Mouse (Mus musculus) C2C12 (cell line): ENCODE measurements around the gene 4930451I11Rik. TPM values are rescaled to one million over a fixed set of nuclear protein-coding genes. Genes with fewer than 3 reads are reported as not detected.

ENCODE experiments used
- H3K27me3 ChIP-seq: one replicate; pipeline ENCODE4 v1.6.1; 2011; ENCODE audit not compliant: control insufficient read depth, insufficient read depth, insufficient read length
- H3K36me3 ChIP-seq: one replicate; pipeline ENCODE4 v1.6.1; 2011; ENCODE audit not compliant: control insufficient read depth, insufficient read depth
- H3K4me3 ChIP-seq: one replicate; pipeline ENCODE4 v1.5.1; 2011; ENCODE audit warnings: mild to moderate bottlenecking, control low read depth; ENCODE audit not compliant: poor library complexity, insufficient read depth, severe bottlenecking
- H3K79me2 ChIP-seq: one replicate; pipeline ENCODE4 v1.6.1; 2011; ENCODE audit not compliant: control insufficient read depth, insufficient read depth
- H3K79me3 ChIP-seq: one replicate; pipeline ENCODE4 v1.6.1; 2011; ENCODE audit warnings: low read depth, control low read depth
- H3ac ChIP-seq: one replicate; pipeline ENCODE3; 2011; ENCODE audit warnings: low read depth; ENCODE audit not compliant: control insufficient read depth, insufficient read length
- CEBPB ChIP-seq: IDR thresholded peaks from one replicate; pipeline ENCODE4 v1.6.1; 2011; ENCODE audit warnings: low read depth, mild to moderate bottlenecking, control low read depth, moderate library complexity
- CTCF ChIP-seq: IDR thresholded peaks from one replicate; pipeline ENCODE4 v1.5.1; 2011; ENCODE audit not compliant: control insufficient read depth, insufficient read depth, insufficient read length
- FOSL1 ChIP-seq: IDR thresholded peaks from one replicate; pipeline ENCODE4 v1.8.0; 2011; ENCODE audit warnings: mild to moderate bottlenecking, low read length; ENCODE audit not compliant: poor library complexity, insufficient read depth, severe bottlenecking
- MAX ChIP-seq: IDR thresholded peaks from one replicate; pipeline ENCODE4 v1.6.1; 2011; ENCODE audit warnings: mild to moderate bottlenecking, control low read depth
- MYOD1 ChIP-seq: IDR thresholded peaks from one replicate; pipeline ENCODE4 v1.6.1; 2011; ENCODE audit warnings: low read depth; ENCODE audit not compliant: control insufficient read depth, insufficient read length
- MYOG ChIP-seq: IDR thresholded peaks from one replicate; pipeline ENCODE4 v1.6.1; 2011; ENCODE audit not compliant: control insufficient read depth, insufficient read length; ENCODE audit errors: extremely low read depth
- USF1 ChIP-seq: IDR thresholded peaks from one replicate; pipeline ENCODE4 v1.6.1; 2011; ENCODE audit warnings: low read depth, mild to moderate bottlenecking, control low read depth, moderate library complexity
- polyA plus RNA-seq: library from polyadenylated mRNA; unstranded; fragments of >200 nt; fragmentation: generic; extraction: Trizol; gene quantifications from one replicate; pipeline ENCODE4 v1.2.1, GENCODE M21; 2012; ENCODE audit warnings: missing spikeins

The 4930451I11Rik gene
- polyA plus RNA-seq, 1 experiment = not detected

DNA sequence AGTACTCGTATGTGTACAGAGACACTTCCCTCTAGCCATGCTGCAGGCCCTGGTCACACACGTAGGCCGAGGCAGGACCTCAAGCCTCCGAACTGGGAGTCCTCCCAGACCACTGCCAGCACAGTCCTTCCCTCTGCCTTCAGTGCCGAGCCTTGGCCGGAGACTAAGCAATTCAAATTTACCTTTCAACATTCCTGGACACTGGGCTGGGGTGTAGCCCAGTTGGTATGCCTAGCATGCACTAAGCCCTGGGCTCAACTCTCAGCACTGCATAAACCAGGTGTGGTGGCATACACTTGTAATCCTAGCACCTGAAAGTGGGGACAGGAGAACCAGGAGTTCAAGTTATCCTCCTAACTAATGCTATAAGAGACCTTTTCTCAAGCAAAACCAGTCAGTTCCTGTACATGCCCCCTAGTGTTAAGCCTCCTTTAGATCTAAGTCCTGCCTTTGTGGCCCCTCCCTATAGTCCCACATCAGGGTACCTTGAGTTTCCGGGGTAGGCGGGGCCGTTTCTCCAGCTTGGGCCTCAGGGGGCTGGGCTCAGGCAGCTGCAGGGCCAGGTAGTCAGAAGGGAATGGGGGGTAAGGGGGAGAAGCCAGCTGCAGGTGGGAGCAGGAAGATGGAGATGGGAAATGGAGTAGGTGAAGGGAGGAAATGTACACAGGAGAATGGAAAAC, 25.4 kb upstream of the 4930451I11Rik start:
- Histone ChIP-seq H3K4me3 (no peak overlapping the region), H3K79me3 (peaks cover 22% of the 10 kb centered on the region), H3K36me3 (peaks cover 57% of the 10 kb centered on the region), H3ac (no peak overlapping the region), H3K79me2 (peaks cover 27% of the 10 kb centered on the region), H3K27me3 (no peaks in the 10 kb centered on the region)
- TF ChIP-seq MAX (no peak), MYOD1 (no peak), FOSL1 (no peak), MYOG (no peak), CEBPB (no peak), USF1 (no peak), CTCF (no peak)

DNA sequence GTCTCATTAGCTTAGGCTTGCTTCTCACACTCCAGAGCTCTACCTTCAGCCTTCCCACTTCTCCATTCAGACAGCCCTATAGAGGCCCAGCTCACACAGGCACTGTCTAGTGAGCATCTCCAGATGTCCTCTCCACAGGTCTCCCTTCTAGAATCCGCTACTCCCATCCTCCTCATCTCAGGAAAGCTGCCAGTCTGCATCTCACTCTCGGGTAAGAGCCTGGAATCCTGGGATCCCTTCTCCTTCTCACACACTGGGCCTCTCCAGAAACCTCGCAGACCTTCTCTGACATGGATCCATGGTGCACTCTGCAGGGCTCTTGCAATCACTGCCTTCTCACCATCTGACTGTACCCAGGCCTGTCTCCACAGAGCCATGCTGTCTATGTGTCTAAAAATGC, 24.2 kb upstream of the 4930451I11Rik start:
- peaks cover 12% of the 10 kb centered on the region for H3K79me3 ChIP-seq
- TF ChIP-seq CEBPB = no peak
- TF ChIP-seq MYOG = no peak
- TF ChIP-seq MAX = no peak
- no peak for TF ChIP-seq MYOD1
- no peak for TF ChIP-seq USF1
- TF ChIP-seq CTCF = no peak
- no peak for TF ChIP-seq FOSL1
- no peak overlapping the region for H3ac ChIP-seq
- H3K4me3 ChIP-seq = no peak overlapping the region
- H3K36me3 ChIP-seq = peaks cover 51% of the 10 kb centered on the region
- H3K79me2 ChIP-seq = peaks cover 17% of the 10 kb centered on the region
- H3K27me3 ChIP-seq = no peaks in the 10 kb centered on the region

DNA sequence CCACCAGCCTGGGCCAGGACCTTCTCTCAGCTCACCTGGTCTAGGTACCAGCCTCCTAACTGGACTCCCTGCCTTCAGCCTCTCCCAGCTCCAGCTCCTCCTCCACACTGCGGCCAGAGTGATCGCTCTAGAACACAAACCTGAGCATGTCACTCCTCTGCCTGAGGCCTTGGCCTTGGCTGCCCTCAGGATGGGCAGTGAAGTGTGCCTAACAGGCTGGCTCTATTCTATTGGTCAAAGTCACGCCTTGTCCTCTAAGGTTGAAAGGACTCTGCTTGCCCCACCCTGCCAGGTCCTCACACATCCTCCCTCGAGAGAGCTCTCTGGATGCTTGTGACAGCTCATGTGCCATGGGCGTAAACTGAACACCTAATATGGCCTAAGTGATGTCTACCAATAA, 22.0 kb upstream of the 4930451I11Rik start:
- Histone ChIP-seq H3ac (no peak overlapping the region), H3K36me3 (peaks cover 31% of the 10 kb centered on the region), H3K79me3 (no peaks in the 10 kb centered on the region), H3K4me3 (no peak overlapping the region), H3K79me2 (no peaks in the 10 kb centered on the region), H3K27me3 (peaks cover 7% of the 10 kb centered on the region)
- TF ChIP-seq CTCF (no peak), MYOG (no peak), MYOD1 (no peak), MAX (no peak), CEBPB (no peak), FOSL1 (no peak), USF1 (no peak)

DNA sequence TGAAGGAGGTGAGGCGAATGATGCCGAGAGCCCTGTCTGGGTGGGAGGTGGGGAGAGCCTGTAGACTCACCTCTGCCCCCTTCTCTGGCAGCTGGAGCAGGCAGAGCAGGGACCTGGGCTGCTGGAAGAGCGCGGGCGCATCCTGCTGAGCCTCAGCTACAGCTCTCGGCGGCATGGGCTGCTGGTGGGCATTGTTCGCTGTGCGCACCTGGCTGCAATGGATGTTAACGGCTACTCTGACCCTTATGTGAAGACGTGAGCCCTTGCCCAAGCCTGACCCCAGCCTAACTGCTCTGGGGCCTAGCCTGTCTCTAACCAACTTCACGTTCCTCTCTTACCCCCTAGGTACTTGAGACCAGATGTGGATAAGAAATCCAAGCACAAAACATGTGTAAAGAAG, 19.8 kb upstream of the 4930451I11Rik start:
- Histone ChIP-seq H3K27me3 (peaks cover 28% of the 10 kb centered on the region), H3K36me3 (peaks cover 11% of the 10 kb centered on the region), H3K79me2 (no peaks in the 10 kb centered on the region), H3ac (no peak overlapping the region), H3K79me3 (no peaks in the 10 kb centered on the region), H3K4me3 (no peak overlapping the region)
- TF ChIP-seq USF1 (no peak), CEBPB (no peak), MAX (no peak), CTCF (no peak), MYOG (no peak), MYOD1 (no peak), FOSL1 (no peak)

DNA sequence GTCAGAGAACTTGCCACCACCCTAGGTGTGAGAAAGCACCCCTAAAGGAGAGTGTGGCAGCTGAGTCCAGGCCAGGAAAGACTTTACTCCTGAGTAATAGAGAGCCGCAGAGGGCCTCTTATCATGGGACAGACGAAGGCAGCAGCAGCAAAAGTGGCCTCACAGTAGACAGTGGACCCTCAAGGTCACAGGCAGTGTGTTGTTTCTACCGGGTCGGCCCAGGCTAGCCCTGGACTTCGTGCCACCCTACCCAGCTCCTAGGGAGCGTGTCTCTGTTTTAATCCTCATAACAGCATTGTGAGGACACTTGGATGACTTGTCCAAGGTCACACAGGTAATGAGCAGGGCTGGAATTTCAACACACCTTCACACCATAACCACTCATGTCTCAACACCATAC, 18.7 kb upstream of the 4930451I11Rik start:
- H3K79me2 ChIP-seq = no peaks in the 10 kb centered on the region
- H3ac ChIP-seq = no peak overlapping the region
- H3K36me3 ChIP-seq = peaks cover 10% of the 10 kb centered on the region
- no peak overlapping the region for H3K4me3 ChIP-seq
- TF ChIP-seq MYOD1 = no peak
- TF ChIP-seq MYOG = no peak
- no peak for TF ChIP-seq CTCF
- TF ChIP-seq MAX = no peak
- no peak for TF ChIP-seq FOSL1
- TF ChIP-seq USF1 = no peak
- no peak for TF ChIP-seq CEBPB
- peaks cover 33% of the 10 kb centered on the region for H3K27me3 ChIP-seq
- no peaks in the 10 kb centered on the region for H3K79me3 ChIP-seq

DNA sequence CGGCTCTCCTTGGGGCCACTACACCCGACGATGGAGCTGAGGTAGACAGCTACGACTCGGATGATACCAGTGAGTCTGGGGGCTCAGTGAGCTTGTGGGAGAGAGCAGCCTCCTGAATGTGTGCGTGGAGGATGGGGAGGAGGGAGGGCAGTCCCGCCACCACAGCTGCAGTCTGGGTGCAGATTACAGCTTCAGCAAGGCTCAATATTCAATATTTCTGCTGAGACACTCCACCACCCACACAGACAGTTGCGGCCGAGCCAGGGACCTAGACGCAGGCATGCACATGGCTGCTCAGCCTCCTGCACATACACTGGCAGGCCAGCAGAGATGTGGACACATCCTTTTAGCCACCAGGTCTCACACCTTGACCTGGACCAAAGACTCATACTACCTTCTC, 17.4 kb upstream of the 4930451I11Rik start:
- H3K27me3 ChIP-seq = peaks cover 38% of the 10 kb centered on the region
- H3K36me3 ChIP-seq = peaks cover 6% of the 10 kb centered on the region
- no peak overlapping the region for H3K4me3 ChIP-seq
- no peaks in the 10 kb centered on the region for H3K79me3 ChIP-seq
- no peak overlapping the region for H3ac ChIP-seq
- H3K79me2 ChIP-seq = no peaks in the 10 kb centered on the region
- TF ChIP-seq MYOG = no peak
- no peak for TF ChIP-seq CTCF
- TF ChIP-seq FOSL1 = no peak
- TF ChIP-seq USF1 = no peak
- no peak for TF ChIP-seq CEBPB
- no peak for TF ChIP-seq MYOD1
- TF ChIP-seq MAX = no peak
